Mouse (Mus musculus): ENCODE data around the gene Tlr11. TPM values are rescaled to one million over a fixed set of nuclear protein-coding genes. Genes with fewer than 3 reads are reported as not detected.

Gene Tlr11
- total RNA-seq (2021) = not detected
- long read RNA-seq, experiment 1 = 0 reads
- long read RNA-seq, experiment 2 = 0 reads

- TF ChIP-seq CTCF (IDR thresholded peaks at IDR 0.05) = no peak
- no peak for DNase-seq (ENCODE audit: extremely low spot score in 1 of 2, low spot score in 2 of 2)
- Histone ChIP-seq H3K27ac (no peak within 1 kb of the TSS), H3K4me3 (no peak within 1 kb of the TSS)
- intact Hi-C loops (cut with DNase I) = no loop called here
Observed at GRCm38 (mm10) chr14:50357593-50357992, at the start of gene Tlr11. Tlr11 (plus strand) TSS chr14:50357914.

DNA sequence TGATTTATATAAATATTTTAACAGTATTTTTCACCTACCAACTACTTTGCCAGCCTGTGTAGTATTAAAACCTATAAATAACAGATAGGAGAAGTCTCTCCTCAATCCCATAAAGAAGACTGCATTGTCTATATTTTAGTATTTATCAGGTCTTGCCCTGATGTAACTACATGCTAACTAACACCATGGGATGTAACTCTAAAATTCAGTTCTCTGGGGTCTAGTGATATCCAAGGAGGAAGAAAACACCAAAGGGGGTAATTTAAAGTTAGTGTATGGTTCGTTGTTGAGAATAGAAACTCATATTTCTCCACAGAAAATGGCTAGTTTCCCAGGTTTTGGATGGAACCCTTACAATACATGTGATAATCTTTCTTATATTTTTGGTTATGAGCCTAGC lies 31.1 kb upstream of the Tlr11 start, which contains the start of gene Olfr734:
Gene Olfr734 (minus strand): TSS at position 101 of the 400 bp plus-strand sequence.
- intact Hi-C loops (cut with DNase I) = no loop called here

GRCm38 (mm10) chr14:50348796-50349195 lies 8.9 kb upstream of the Tlr11 start, which contains the start of gene Olfr735:
Olfr735 (minus strand) TSS chr14:50348872.
- Histone ChIP-seq H3K27ac (no peak within 1 kb of the TSS), H3K4me3 (no peak within 1 kb of the TSS)
- intact Hi-C loops (cut with DNase I) = no loop called here
- DNase-seq (ENCODE audit: extremely low spot score in 1 of 2, low spot score in 2 of 2) = no peak
- no peak for TF ChIP-seq CTCF (IDR thresholded peaks at IDR 0.05)

More for the DNA sequence above, 31.1 kb upstream of the Tlr11 start, which contains the start of gene Olfr734:
- no peak within 1 kb of the TSS for H3K4me3 ChIP-seq
- DNase-seq (ENCODE audit: extremely low spot score in 1 of 2, low spot score in 2 of 2) = no peak
- no peak for TF ChIP-seq CTCF (IDR thresholded peaks at IDR 0.05)
- H3K27ac ChIP-seq = no peak within 1 kb of the TSS

GRCm38 (mm10) chr14:50352438-50352837 lies 5.3 kb upstream of the Tlr11 start:
- peak; percentile 21; the same call in 1 of the 2 replicates for TF ChIP-seq CTCF (IDR thresholded peaks at IDR 0.05)
- Histone ChIP-seq H3K27ac (no peak overlapping the region), H3K4me3 (no peak overlapping the region)
- no peak for DNase-seq (ENCODE audit: extremely low spot score in 1 of 2, low spot score in 2 of 2)
- intact Hi-C loops (cut with DNase I) = no loop called here

GRCm38 (mm10) chr14:50356725-50357124 lies 989 bp upstream of the Tlr11 start:
- no peak for TF ChIP-seq CTCF (IDR thresholded peaks at IDR 0.05)
- intact Hi-C loops (cut with DNase I) = no loop called here
- no peak for DNase-seq (ENCODE audit: extremely low spot score in 1 of 2, low spot score in 2 of 2)
- Histone ChIP-seq H3K4me3 (no peak overlapping the region), H3K27ac (no peak overlapping the region)

DNA sequence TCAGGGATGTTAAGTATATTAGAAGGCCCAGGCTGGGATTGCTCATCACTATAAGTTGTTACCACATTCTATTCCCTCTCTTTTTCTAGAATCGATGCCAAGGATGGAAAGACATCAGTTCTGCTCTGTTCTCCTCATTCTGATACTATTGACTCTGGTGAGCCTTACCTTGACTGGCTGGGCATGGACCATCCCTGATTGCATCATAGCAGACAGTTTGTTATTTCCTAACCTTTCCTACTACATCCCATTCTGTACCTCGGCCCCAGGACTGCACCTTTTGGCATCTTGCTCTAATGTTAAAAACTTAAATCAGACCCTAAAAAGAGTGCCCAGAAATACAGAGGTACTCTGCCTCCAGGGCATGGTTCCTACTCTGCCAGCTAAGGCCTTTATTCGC lies 2.8 kb downstream of the Tlr11 start:
- Histone ChIP-seq H3K4me3 (no peak overlapping the region), H3K27ac (no peak overlapping the region)
- intact Hi-C loops (cut with DNase I) = no loop called here
- no peak for TF ChIP-seq CTCF (IDR thresholded peaks at IDR 0.05)
- DNase-seq (ENCODE audit: extremely low spot score in 1 of 2, low spot score in 2 of 2) = no peak

DNA sequence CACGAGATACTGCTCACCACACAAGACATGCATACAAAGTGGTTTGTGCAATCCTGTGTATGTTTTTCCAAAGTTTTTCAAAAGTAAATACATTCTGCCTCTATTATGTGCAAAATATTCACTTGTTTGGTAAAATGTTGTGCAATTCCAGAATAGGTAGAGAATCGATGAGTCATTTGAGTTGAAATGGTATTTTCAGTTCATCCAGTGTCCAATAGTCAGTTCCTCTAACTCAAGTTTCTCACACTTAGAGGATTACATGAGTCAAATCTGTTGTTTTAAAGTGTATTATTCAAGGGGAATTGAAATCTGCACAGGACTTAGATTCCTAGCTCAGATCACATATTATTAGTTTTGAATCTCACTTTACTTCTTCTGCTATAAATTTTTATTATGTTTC lies 5.8 kb downstream of the Tlr11 start:
- H3K27ac ChIP-seq = no peak overlapping the region
- no peak for TF ChIP-seq CTCF (IDR thresholded peaks at IDR 0.05)
- intact Hi-C loops (cut with DNase I) = no loop called here
- no peak overlapping the region for H3K4me3 ChIP-seq
- no peak for DNase-seq (ENCODE audit: extremely low spot score in 1 of 2, low spot score in 2 of 2)

GRCm38 (mm10) chr14:50380863-50381262 lies 23.1 kb downstream of the Tlr11 start, which contains the start of gene Olfr736:
Olfr736 (plus strand) TSS chr14:50381163.
- no peak for DNase-seq (ENCODE audit: extremely low spot score in 1 of 2, low spot score in 2 of 2)
- intact Hi-C loops (cut with DNase I) = no loop called here

DNA sequence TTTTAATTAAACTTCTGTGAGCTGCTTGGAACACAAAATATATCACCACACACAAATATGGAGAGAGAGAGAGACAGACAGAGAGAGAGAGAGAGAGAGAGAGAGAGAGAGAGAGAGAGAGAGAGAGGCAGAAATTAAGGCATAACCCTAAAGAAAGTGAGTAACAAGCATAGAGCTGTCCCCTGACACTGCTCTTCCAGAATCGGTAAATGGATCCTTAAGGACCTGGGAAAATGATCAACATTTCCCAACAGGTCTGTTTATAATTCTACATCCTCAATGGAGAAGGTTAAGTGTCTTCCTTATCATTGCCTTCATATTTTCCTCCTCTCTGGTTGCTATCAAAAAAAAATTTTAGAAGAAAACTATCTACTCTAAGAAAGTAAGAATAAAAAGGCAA lies 49.6 kb downstream of the Tlr11 start, which contains the start of gene Olfr738:
Gene Olfr738 (plus strand): TSS at position 301 of the 400 bp plus-strand sequence.
- no peak within 1 kb of the TSS for H3K4me3 ChIP-seq
- TF ChIP-seq CTCF (IDR thresholded peaks at IDR 0.05) = no peak
- no peak for DNase-seq (ENCODE audit: extremely low spot score in 1 of 2, low spot score in 2 of 2)
- intact Hi-C loops (cut with DNase I) = no loop called here
- no peak within 1 kb of the TSS for H3K27ac ChIP-seq

More at GRCm38 (mm10) chr14:50380863-50381262, 23.1 kb downstream of the Tlr11 start, which contains the start of gene Olfr736:
- Histone ChIP-seq H3K27ac (no peak within 1 kb of the TSS), H3K4me3 (no peak within 1 kb of the TSS)
- TF ChIP-seq CTCF (IDR thresholded peaks at IDR 0.05) = no peak

Other genes with a start within 250 kb of the Tlr11 start
- not detected for gene Olfr727, start 234.7 kb upstream of the Tlr11 start, total RNA-seq (2021)
- not detected for gene Olfr728, start 215.2 kb upstream of the Tlr11 start, total RNA-seq (2021)
- not detected for gene Olfr729, start 205.0 kb upstream of the Tlr11 start, total RNA-seq (2021)
- gene Olfr730, start 169.7 kb upstream of the Tlr11 start, total RNA-seq (2021) = not detected
- not detected for gene Olfr731, start 116.0 kb upstream of the Tlr11 start, total RNA-seq (2021)
- not detected for gene Olfr732, start 73.7 kb upstream of the Tlr11 start, total RNA-seq (2021)
- gene Olfr733, start 56.4 kb upstream of the Tlr11 start, total RNA-seq (2021) = not detected
- not detected for gene Olfr734, start 31.2 kb upstream of the Tlr11 start, total RNA-seq (2021)
- not detected for gene Olfr735, start 9.0 kb upstream of the Tlr11 start, total RNA-seq (2021)
- gene Olfr736, start 23.2 kb downstream of the Tlr11 start, total RNA-seq (2021) = not detected
- not detected for gene Olfr738, start 49.7 kb downstream of the Tlr11 start, total RNA-seq (2021)
- not detected for gene Olfr739, start 60.7 kb downstream of the Tlr11 start, total RNA-seq (2021)
- gene Olfr740, start 87.6 kb downstream of the Tlr11 start, total RNA-seq (2021) = not detected
- gene Olfr741, start 114.8 kb downstream of the Tlr11 start, total RNA-seq (2021) = not detected
- not detected for gene Olfr742, start 145.7 kb downstream of the Tlr11 start, total RNA-seq (2021)
- not detected for gene Olfr743, start 163.9 kb downstream of the Tlr11 start, total RNA-seq (2021)

Measured in left cerebral cortex, adult 2 months (tissue).